Mouse (Mus musculus) small intestine, adult 2 months (tissue): ENCODE measurements around the gene Syvn1. TPM values are rescaled to one million over a fixed set of nuclear protein-coding genes. Genes with fewer than 3 reads are reported as not detected.
A peak's percentile ranks its signal among the peaks of the same experiment; 100 is the strongest.

Source experiments
- H3K27ac ChIP-seq: fragments of 200-500 bp; 2 replicates; pipeline ENCODE4 v1.5.1; 2012; ENCODE audit warnings: low read depth, low read length, control low read depth, inconsistent platforms; ENCODE audit not compliant: insufficient read depth
- H3K27me3 ChIP-seq: fragments of 200-500 bp; 2 replicates; pipeline ENCODE4 v1.6.1; 2012; ENCODE audit warnings: mild to moderate bottlenecking, moderate library complexity, low read length, inconsistent platforms; ENCODE audit not compliant: control insufficient read depth, insufficient read depth
- H3K36me3 ChIP-seq: fragments of 200-500 bp; 2 replicates; pipeline ENCODE4 v1.6.1; 2012; ENCODE audit warnings: mild to moderate bottlenecking, low read length, control low read depth, inconsistent platforms; ENCODE audit not compliant: control insufficient read depth, insufficient read depth
- H3K4me1 ChIP-seq: fragments of 200-500 bp; 2 replicates; pipeline ENCODE4 v1.6.1; 2012; ENCODE audit warnings: low read length, inconsistent platforms, mixed read lengths; ENCODE audit not compliant: control insufficient read depth, insufficient read depth, insufficient read length
- H3K4me3 ChIP-seq: fragments of 200-500 bp; 2 replicates; pipeline ENCODE4 v1.5.1; 2012; ENCODE audit warnings: low read depth, mild to moderate bottlenecking, control low read depth, inconsistent platforms, low read length, moderate library complexity
- CTCF ChIP-seq: fragments of 200-500 bp; IDR thresholded peaks from 2 replicates; pipeline ENCODE4 v1.5.1; 2012; ENCODE audit warnings: low read depth, mild to moderate bottlenecking, control low read depth, inconsistent platforms, low read length, moderate library complexity, mixed read lengths; ENCODE audit not compliant: insufficient replicate concordance, insufficient read length; ENCODE audit errors: extremely low read depth
- POLR2A ChIP-seq: fragments of 200-500 bp; IDR thresholded peaks from 2 replicates; pipeline ENCODE4 v1.6.1; 2012; ENCODE audit warnings: low read depth, mild to moderate bottlenecking, control low read depth, inconsistent platforms, low read length, moderate library complexity
- WGBS: fragments of 180-500 bp; shearing (Covaris S2); methylation state at CpG from one replicate; pipeline ENCODE4 v1.1.7; 2018; 5-methylcytosine and 5-hydroxymethylcytosine counted together
- polyA plus RNA-seq: library from polyadenylated mRNA; depleted of rRNA; stranded (reverse); fragments of >200 nt; gene quantifications from 2 replicates; pipeline ENCODE4 v1.2.3, GENCODE M21; 2012

Gene Syvn1
- polyA plus RNA-seq, 1 experiment, result 103 TPM

DNA sequence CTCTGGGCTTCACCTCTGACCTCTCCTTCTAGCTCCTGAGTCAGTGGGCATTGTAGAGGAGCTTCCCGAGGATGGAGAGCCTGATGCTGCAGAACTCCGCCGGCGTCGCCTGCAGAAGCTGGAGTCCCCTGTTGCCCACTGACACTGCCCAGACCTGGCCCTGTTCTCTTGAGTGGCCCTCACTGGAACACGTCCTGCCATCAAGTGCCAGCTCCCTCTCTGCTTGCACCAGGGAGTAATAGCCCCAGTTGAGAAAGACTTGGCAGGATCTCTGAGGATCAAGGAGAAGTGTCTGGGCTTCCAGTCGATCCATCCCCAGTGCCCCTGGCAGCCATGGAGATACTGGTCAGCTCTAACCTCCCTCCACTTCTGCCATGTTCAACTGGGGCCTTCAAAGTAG lies 6.1 kb downstream of the Syvn1 start:
- WGBS, result 72% methylated on average over 7 of the region's 7 CpGs
- H3K4me3 ChIP-seq, result no peak overlapping the region
- no peaks in the 10 kb centered on the region for H3K27me3 ChIP-seq
- peaks cover 67% of the 10 kb centered on the region for H3K36me3 ChIP-seq
- peaks cover 9% of the 10 kb centered on the region for H3K4me1 ChIP-seq
- H3K27ac ChIP-seq, result no peak overlapping the region
- no peak for TF ChIP-seq CTCF
- no peak for TF ChIP-seq POLR2A

DNA sequence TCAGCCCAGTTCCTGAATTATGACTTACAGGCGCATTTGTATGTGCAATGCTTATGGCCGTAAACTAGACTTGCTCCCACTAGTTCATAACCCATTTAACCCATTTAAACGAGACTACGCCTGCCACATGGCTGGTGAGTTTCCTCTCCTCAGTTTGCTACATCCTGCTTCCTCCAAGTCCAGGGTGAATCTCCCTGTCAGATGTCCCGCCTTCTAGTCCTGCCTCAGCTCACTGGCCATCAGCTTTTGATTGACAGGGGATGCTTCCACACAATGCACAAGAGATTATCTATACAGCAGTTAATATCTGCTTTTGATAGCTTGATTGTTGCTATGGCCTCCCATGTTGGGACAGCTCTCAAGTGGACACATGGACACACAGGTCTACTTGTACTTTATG lies 7.9 kb downstream of the Syvn1 start:
- Histone ChIP-seq H3K4me1 (0 out of 2 replicates have a peak, but pooled peaks cover 2% of the 10 kb centered on the region), H3K27ac (no peak overlapping the region), H3K4me3 (no peak overlapping the region), H3K27me3 (no peaks in the 10 kb centered on the region), H3K36me3 (peaks cover 57% of the 10 kb centered on the region)
- 67% methylated on average over 5 of the region's 5 CpGs for WGBS
- TF ChIP-seq CTCF, result no peak

DNA sequence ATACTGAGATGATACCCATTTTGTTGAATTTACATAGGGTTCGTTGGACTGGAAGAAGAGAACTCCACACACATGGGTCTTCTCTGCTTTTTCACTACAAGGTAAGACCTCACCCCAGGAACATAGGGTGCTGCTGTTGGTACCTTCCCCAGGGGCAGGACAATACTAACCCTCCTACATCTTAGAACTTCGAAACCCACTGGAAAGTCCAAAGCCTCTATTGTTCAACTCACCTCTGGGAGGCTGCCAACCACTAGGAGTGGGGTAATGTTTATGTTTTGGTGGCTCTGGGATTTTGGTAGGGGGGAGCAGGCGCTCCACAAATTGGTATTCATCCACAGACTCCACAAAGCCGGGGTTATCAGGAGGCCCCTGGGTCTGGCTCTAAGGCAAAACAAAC lies 10.3 kb downstream of the Syvn1 start:
- Histone ChIP-seq H3K27ac (no peak overlapping the region), H3K36me3 (peaks cover 38% of the 10 kb centered on the region), H3K4me1 (0 out of 2 replicates have a peak, but pooled peaks cover 2% of the 10 kb centered on the region), H3K4me3 (no peak overlapping the region), H3K27me3 (no peaks in the 10 kb centered on the region)
- TF ChIP-seq POLR2A (no peak), CTCF (no peak)
- WGBS, result 29% methylated on average over 4 of the region's 4 CpGs

DNA sequence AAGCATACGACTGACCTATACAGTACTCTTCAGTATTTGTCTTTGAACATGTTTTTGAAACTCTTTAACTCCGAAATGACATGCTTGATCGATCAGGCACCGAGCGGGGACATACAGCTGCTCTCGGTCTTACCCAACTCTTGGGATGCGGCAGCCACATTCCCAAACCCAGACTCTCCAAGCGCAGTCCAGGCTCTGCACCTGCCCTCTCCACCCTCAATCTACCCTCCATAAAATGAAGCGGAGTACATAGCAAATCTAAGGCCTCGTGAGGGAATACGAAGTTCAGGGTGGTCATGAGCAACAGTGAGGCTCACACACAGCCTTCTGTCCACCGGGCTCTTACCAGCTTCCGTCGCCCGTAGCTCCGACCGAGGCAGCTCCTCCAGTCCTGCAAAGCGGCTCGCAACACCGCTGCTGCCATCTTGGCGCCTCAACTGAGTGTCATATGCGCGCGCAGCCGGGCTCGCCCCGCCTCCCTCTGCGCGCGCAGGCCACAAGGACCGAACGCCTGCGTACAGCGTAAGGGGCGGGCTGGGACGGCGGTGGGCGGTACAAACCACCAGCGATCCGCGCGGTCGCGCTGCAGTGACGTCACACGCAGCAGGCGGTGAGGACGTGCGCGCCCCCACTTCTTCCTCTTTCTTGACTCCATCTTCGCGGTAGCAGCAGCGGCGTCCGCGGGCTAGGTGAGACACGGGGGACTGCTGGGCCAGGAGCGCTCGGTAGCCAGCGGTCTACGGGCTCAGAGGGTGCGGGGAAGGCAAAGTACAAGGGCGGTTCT lies 11.1 kb downstream of the Syvn1 start, which contains the start of the genes Mrpl49 and Fau:
TSS of gene Mrpl49 (minus strand) at position 473 of the 784 bp plus-strand sequence.
TSS of gene Fau (plus strand) at position 532 of the 784 bp plus-strand sequence.
- Histone ChIP-seq H3K4me3 (peak within 1 kb of the TSS; percentile 81), H3K27me3 (no peaks in the 10 kb centered on the region), H3K4me1 (peaks cover 7% of the 10 kb centered on the region), H3K36me3 (peaks cover 30% of the 10 kb centered on the region), H3K27ac (peak within 1 kb of the TSS; percentile 92)
- TF ChIP-seq CTCF, result no peak
- peak; percentile 81 for TF ChIP-seq POLR2A
- under 1% methylated on average over 63 of the region's 63 CpGs for WGBS

DNA sequence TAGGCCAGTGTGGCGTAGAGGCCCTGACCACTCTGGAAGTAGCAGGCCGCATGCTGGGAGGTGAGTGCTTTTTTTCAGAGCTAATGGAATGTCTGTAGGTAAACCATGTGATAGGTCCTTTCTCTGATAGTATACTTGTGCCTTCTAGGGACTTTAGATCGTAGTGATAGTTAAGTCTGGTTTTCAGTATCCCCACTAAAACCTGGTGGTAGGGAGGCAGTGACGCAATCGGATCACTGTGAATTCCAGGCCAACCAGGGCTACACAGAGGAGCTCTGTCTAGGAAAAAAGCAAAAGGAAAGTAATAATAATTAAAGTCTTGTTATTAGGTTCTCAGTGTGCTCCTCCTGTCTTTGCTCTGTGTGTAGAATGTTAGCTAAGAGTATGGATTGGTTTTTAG lies 12.1 kb downstream of the Syvn1 start:
- Histone ChIP-seq H3K27me3 (no peaks in the 10 kb centered on the region), H3K4me1 (peaks cover 7% of the 10 kb centered on the region), H3K27ac (peak overlapping the region; percentile 92), H3K36me3 (peaks cover 21% of the 10 kb centered on the region), H3K4me3 (peak overlapping the region; percentile 81)
- WGBS, result 10% methylated on average over 5 of the region's 5 CpGs
- TF ChIP-seq CTCF (peak; percentile 4; the same call in 1 of the 2 replicates), POLR2A (no peak)

DNA sequence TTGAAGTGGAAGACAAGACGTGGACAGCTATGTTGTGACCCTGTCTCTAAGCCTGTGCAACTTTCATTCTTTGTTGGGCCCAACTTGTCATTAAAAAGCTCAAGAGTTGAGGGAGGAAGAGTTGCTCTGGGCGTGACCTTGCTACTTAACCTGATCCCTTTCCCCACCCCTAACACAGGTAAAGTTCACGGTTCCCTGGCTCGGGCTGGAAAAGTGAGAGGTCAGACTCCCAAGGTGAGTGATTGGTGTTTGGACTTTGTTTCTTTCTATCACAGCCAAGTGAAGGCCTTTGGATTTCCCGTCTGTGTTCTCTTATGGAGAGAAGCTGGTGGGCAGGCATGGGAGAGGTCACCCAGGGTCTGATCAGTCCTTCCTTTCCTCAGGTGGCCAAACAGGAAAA lies 12.6 kb downstream of the Syvn1 start:
- H3K4me3 ChIP-seq, result peak overlapping the region; percentile 30; the same call in 1 of the 2 replicates
- peaks cover 16% of the 10 kb centered on the region for H3K36me3 ChIP-seq
- WGBS, result 24% methylated on average over 5 of the region's 5 CpGs
- no peaks in the 10 kb centered on the region for H3K27me3 ChIP-seq
- TF ChIP-seq CTCF, result no peak
- TF ChIP-seq POLR2A, result no peak
- peak overlapping the region; percentile 92 for H3K27ac ChIP-seq
- H3K4me1 ChIP-seq, result peaks cover 7% of the 10 kb centered on the region

DNA sequence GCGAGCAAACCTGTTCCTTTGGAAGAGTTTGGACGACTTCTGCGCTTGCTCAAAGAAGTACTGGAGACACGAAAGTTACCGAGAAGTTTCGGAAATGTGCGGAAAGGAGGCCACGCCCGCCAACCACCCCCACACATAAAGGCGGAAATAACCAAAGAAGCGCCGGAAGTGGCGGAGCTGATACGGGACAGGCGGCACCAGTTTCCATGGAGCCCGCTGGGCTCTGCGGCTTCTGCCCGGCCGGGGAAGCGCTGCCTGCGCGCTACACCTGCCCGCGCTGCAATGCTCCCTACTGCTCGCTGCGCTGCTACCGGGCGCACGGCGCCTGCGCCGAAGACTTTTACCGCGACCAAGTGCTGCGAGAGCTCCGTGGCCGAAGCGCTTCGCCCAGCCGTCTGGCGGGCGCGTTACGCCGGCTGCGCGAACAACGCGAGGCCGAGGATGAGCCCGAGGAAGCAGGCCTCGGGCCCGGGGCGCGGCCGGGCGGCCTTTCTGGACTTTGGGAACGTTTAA lies 14.7 kb downstream of the Syvn1 start, which contains the start of gene Znhit2:
TSS of gene Znhit2 (plus strand) at position 172 of the 513 bp plus-strand sequence.
- under 1% methylated on average over 58 of the region's 58 CpGs for WGBS
- H3K36me3 ChIP-seq, result peaks cover 7% of the 10 kb centered on the region

More for the DNA sequence above, 14.7 kb downstream of the Syvn1 start, which contains the start of gene Znhit2:
- H3K4me1 ChIP-seq, result peaks cover 7% of the 10 kb centered on the region
- peak within 1 kb of the TSS; percentile 88 for H3K27ac ChIP-seq
- no peaks in the 10 kb centered on the region for H3K27me3 ChIP-seq
- H3K4me3 ChIP-seq, result peak within 1 kb of the TSS; percentile 97
- TF ChIP-seq CTCF (no peak), POLR2A (peak; percentile 86)
